ENCODE assay signal across 27 mouse cellular contexts in the genomic region with DNA sequence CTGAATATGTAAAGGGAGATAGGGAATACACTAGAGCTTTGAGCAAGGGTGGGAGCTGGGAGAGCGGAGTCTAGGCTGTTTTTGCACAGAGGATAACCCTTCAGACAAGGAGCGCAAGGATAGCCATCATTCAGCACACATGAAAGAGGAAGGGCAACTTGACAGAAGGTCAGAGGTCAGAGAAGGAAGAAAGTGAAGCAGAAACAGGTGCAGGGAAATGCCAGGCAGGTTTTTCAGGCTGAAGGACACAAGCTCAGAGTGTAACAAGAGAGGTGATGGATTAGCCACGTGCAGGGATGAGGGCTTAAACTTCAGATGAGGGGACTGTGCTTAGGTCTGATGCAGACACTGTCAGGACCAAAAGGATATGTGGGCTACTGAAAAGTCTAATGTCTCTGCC.
"Had no signal": no experiment of that assay in that cellular context is flagged by ENCODE, and none has a peak within 500 bp of the region (broad histone marks: within the 10 kb centered on the region; RNA-seq: fewer than 3 reads in every experiment).

No protein-coding gene starts in this region.

- H3K4me3 ChIP-seq: heart, adult 2 months; heart, embryonic 13.5 days; heart, embryonic 15.5 days; hindbrain, embryonic 13.5 days; hindbrain, embryonic 15.5 days; kidney, embryonic 15.5 days; limb, embryonic 12.5 days; liver, embryonic 13.5 days had no signal

- H3K27me3 ChIP-seq: heart, embryonic 13.5 days; heart, embryonic 15.5 days; hindbrain, embryonic 13.5 days; hindbrain, embryonic 15.5 days; kidney, embryonic 15.5 days; limb, embryonic 12.5 days had no signal

- ATAC-seq: hindbrain, postnatal 0 days; intestine, embryonic 16.5 days had no signal

- H3K4me2 ChIP-seq: heart, embryonic 11.5 days; heart, embryonic 13.5 days; heart, embryonic 15.5 days; hindbrain, embryonic 13.5 days; hindbrain, embryonic 15.5 days; kidney, embryonic 15.5 days; limb, embryonic 12.5 days; liver, embryonic 11.5 days; liver, embryonic 13.5 days had no signal

- H3K9ac ChIP-seq: heart, embryonic 13.5 days; heart, embryonic 15.5 days; hindbrain, embryonic 13.5 days; hindbrain, embryonic 15.5 days; kidney, embryonic 15.5 days; limb, embryonic 12.5 days; liver, embryonic 13.5 days had no signal

- H3K4me1 ChIP-seq: heart, embryonic 13.5 days; heart, embryonic 15.5 days; hindbrain, embryonic 13.5 days; hindbrain, embryonic 15.5 days; liver, embryonic 13.5 days had no signal

- DNase-seq: gastrocnemius, postnatal 14 days; gastrocnemius, postnatal 36 days; heart, adult 11 months; heart, adult 2 months; heart, postnatal 14 days; heart, postnatal 36 days; kidney, adult 11 months; kidney, adult 2 months; kidney, adult 9 months; kidney, postnatal 14 days; kidney, postnatal 36 days; layer of hippocampus, adult 9-11 months; layer of hippocampus, postnatal 36 days; left cerebral cortex, postnatal 4 days; liver; liver, embryonic 13.5 days had no signal

- H3K27ac ChIP-seq: heart, adult 2 months; heart, embryonic 13.5 days; heart, embryonic 15.5 days; hindbrain, embryonic 13.5 days; hindbrain, embryonic 15.5 days; hindbrain, postnatal 0 days; kidney, embryonic 15.5 days; kidney, postnatal 0 days; limb, embryonic 12.5 days; liver, embryonic 13.5 days had no signal

- H3K36me3 ChIP-seq: heart, embryonic 13.5 days; heart, embryonic 15.5 days; hindbrain, embryonic 13.5 days; hindbrain, embryonic 15.5 days; kidney, embryonic 15.5 days; limb, embryonic 12.5 days; liver, embryonic 13.5 days had no signal

- H3K9me3 ChIP-seq: heart, embryonic 13.5 days; heart, embryonic 15.5 days; hindbrain, embryonic 13.5 days; hindbrain, embryonic 15.5 days; kidney, embryonic 15.5 days; limb, embryonic 12.5 days; liver, embryonic 13.5 days had no signal
